ENCODE assay signal across 9 mouse cellular contexts in genomic region chr1:74900341-74901285, GRCm38 (mm10). TPM values are rescaled to one million over a fixed set of nuclear protein-coding genes. Genes with fewer than 3 reads are reported as not detected.
DNase-seq lines count a peak whose midpoint lies in the region; ATAC-seq and TF ChIP-seq lines count a peak whose summit lies in the region.
"Had no signal": no experiment of that assay in that cellular context is flagged by ENCODE, and none has a peak within 500 bp of the region (broad histone marks: within the 10 kb centered on the region; RNA-seq: fewer than 3 reads in every experiment).

No protein-coding gene starts in this region.

- peak; percentile 84 for ATAC-seq in intestine, embryonic 15.5 days
- ATAC-seq in liver, embryonic 15.5 days (ENCODE audit: insufficient read depth): peak; percentile 69; the same call in 1 of the 2 replicates

- peak overlapping the region; percentile 81 for H3K4me2 ChIP-seq in intestine, embryonic 15.5 days (replicated peaks)
- peak overlapping the region; percentile 56 for H3K4me2 ChIP-seq in liver, embryonic 15.5 days

- peak overlapping the region; percentile 56; the same call in 1 of the 2 replicates for H3K27ac ChIP-seq in intestine, embryonic 15.5 days
- no peak overlapping the region for H3K27ac ChIP-seq in liver, embryonic 15.5 days (replicated peaks)
- peak overlapping the region; percentile 38 for H3K27ac ChIP-seq in small intestine, adult 2 months (ENCODE audit: insufficient read depth, low read depth, low read length)

- H3K4me3 ChIP-seq in intestine, embryonic 15.5 days (replicated peaks): peak overlapping the region; percentile 38
- H3K4me3 ChIP-seq in liver, embryonic 15.5 days (replicated peaks): peak overlapping the region; percentile 21
- H3K4me3 ChIP-seq in small intestine, adult 2 months (ENCODE audit: low read depth, low read length): peak overlapping the region; percentile 52

- under 1% methylated on average over 59 of the region's 66 CpGs for WGBS in intestine, embryonic 15.5 days
- 2% methylated on average over 63 of the region's 66 CpGs for WGBS in liver, embryonic 15.5 days (ENCODE audit: insufficient replicate concordance)
- WGBS in small intestine, adult 2 months: 3% methylated on average over 64 of the region's 66 CpGs

- H3K4me1 ChIP-seq in intestine, embryonic 15.5 days (replicated peaks): peaks cover 15% of the 10 kb centered on the region; the same call in 1 of the 2 replicates
- no peaks in the 10 kb centered on the region for H3K4me1 ChIP-seq in liver, embryonic 15.5 days (replicated peaks)
- H3K4me1 ChIP-seq in small intestine, adult 2 months (ENCODE audit: control insufficient read depth, insufficient read depth, insufficient read length, low read length): peaks cover 4% of the 10 kb centered on the region; the same call in 1 of the 2 replicates

- no peak for TF ChIP-seq CTCF in small intestine, adult 2 months (IDR thresholded peaks at IDR 0.05; ENCODE audit: extremely low read depth, insufficient read length, insufficient replicate concordance, low read depth, low read length)

- no peak for TF ChIP-seq POLR2A in small intestine, adult 2 months (IDR thresholded peaks at IDR 0.05; ENCODE audit: low read depth, low read length)

- H3K9me3 ChIP-seq in intestine, embryonic 15.5 days: no peaks in the 10 kb centered on the region
- H3K9me3 ChIP-seq in liver, embryonic 15.5 days (replicated peaks): no peaks in the 10 kb centered on the region

- peak; percentile 51 to 63 for DNase-seq in adrenal gland, adult (ENCODE audit: inconsistent age in 2 of 2, low spot score in 1 of 2)
- no peak for DNase-seq in adrenal gland, postnatal 4 days (ENCODE audit: low spot score in 2 of 2)
- peak; percentile 29 for DNase-seq in adrenal gland, postnatal 25 days
- no peak for DNase-seq in frontal cortex, postnatal 36 days (ENCODE audit: low spot score in 2 of 2)
- DNase-seq in natural killer cell, adult 2 months (ENCODE audit: low spot score in 2 of 2): no peak

- H3K9ac ChIP-seq in intestine, embryonic 15.5 days: peak overlapping the region; percentile 42
- no peak overlapping the region for H3K9ac ChIP-seq in liver, embryonic 15.5 days

- no peaks in the 10 kb centered on the region for H3K36me3 ChIP-seq in intestine, embryonic 15.5 days
- no peaks in the 10 kb centered on the region for H3K36me3 ChIP-seq in liver, embryonic 15.5 days (replicated peaks)
- no peaks in the 10 kb centered on the region for H3K36me3 ChIP-seq in small intestine, adult 2 months (ENCODE audit: control insufficient read depth, insufficient read depth, low read length)

- H3K27me3 ChIP-seq in intestine, embryonic 15.5 days (replicated peaks): peaks cover 43% of the 10 kb centered on the region
- H3K27me3 ChIP-seq in liver, embryonic 15.5 days: peaks cover 88% of the 10 kb centered on the region
- H3K27me3 ChIP-seq in small intestine, adult 2 months (ENCODE audit: control insufficient read depth, insufficient read depth, low read length): peaks cover 6% of the 10 kb centered on the region

RNA-seq across cellular contexts. Expression of gene Cryba2, which starts 7.7 kb away (rescaled TPM):
- total RNA-seq in adrenal gland, postnatal 4 days (2021): 1 to 10 TPM; 2.0 to 3.3 TPM
- 2.2 TPM in 1 of 2 replicates, not detected in the other for total RNA-seq in adrenal gland, postnatal 25 days (2021)
- 1.7 and 3.0 TPM in 2 replicates for polyA plus RNA-seq in intestine, embryonic 15.5 days (2015; fragmentation: Nextera tagmentation; extraction: Ambion mirVana)
- polyA plus RNA-seq in liver, embryonic 15.5 days (2015; fragmentation: Nextera tagmentation; extraction: Ambion mirVana): not detected in 2 replicates
- 0.86 and 1.1 TPM in 2 replicates for polyA plus RNA-seq in small intestine, adult 2 months (2012; rRNA removed)
- total RNA-seq: common myeloid progenitor, adult 5-6 weeks had no signal

RNA-seq across cellular contexts. Expression of gene Fev, which starts 15.4 kb away (rescaled TPM):
- 1 to 10 TPM; 2.1 to 3.4 TPM for total RNA-seq in adrenal gland, postnatal 4 days (2021)
- 1.7 and 1.8 TPM in 2 replicates for total RNA-seq in adrenal gland, postnatal 25 days (2021)
- 2.2 and 2.9 TPM in 2 replicates for polyA plus RNA-seq in intestine, embryonic 15.5 days (2015; fragmentation: Nextera tagmentation; extraction: Ambion mirVana)
- 0.09 TPM in 1 of 2 replicates, not detected in the other for polyA plus RNA-seq in liver, embryonic 15.5 days (2015; fragmentation: Nextera tagmentation; extraction: Ambion mirVana)
- 2.0 and 5.2 TPM in 2 replicates for polyA plus RNA-seq in small intestine, adult 2 months (2012; rRNA removed)
- total RNA-seq: common myeloid progenitor, adult 5-6 weeks had no signal

RNA-seq across cellular contexts. Expression of gene Cfap65, which starts 34.8 kb away (rescaled TPM):
- total RNA-seq in adrenal gland, postnatal 4 days (2021): not detected
- 0.06 TPM in 1 of 2 replicates, not detected in the other for total RNA-seq in adrenal gland, postnatal 25 days (2021)
- polyA plus RNA-seq in intestine, embryonic 15.5 days (2015; fragmentation: Nextera tagmentation; extraction: Ambion mirVana): 0.08 and 0.19 TPM in 2 replicates
- polyA plus RNA-seq in liver, embryonic 15.5 days (2015; fragmentation: Nextera tagmentation; extraction: Ambion mirVana): not detected in 2 replicates
- polyA plus RNA-seq in small intestine, adult 2 months (2012; rRNA removed): 0.03 and 0.15 TPM in 2 replicates
- total RNA-seq: common myeloid progenitor, adult 5-6 weeks had no signal

RNA-seq across cellular contexts. Expression of gene Cdk5r2, which starts 45.9 kb away (rescaled TPM):
- 10 to 100 TPM in 1 of 2 experiments, 1 to 10 TPM in 1; 6.6 to 10.1 TPM for total RNA-seq in adrenal gland, postnatal 4 days (2021)
- 4.3 and 5.1 TPM in 2 replicates for total RNA-seq in adrenal gland, postnatal 25 days (2021)
- polyA plus RNA-seq in intestine, embryonic 15.5 days (2015; fragmentation: Nextera tagmentation; extraction: Ambion mirVana): 0.13 and 0.16 TPM in 2 replicates
- not detected in 2 replicates for polyA plus RNA-seq in liver, embryonic 15.5 days (2015; fragmentation: Nextera tagmentation; extraction: Ambion mirVana)
- 1.2 and 2.1 TPM in 2 replicates for polyA plus RNA-seq in small intestine, adult 2 months (2012; rRNA removed)
- total RNA-seq: common myeloid progenitor, adult 5-6 weeks had no signal

RNA-seq across cellular contexts. Expression of gene Ihh, which starts 50.9 kb away (rescaled TPM):
- total RNA-seq in adrenal gland, postnatal 4 days (2021): under 1 TPM; 0.45 to 0.70 TPM
- 0.24 TPM in 1 of 2 replicates, not detected in the other for total RNA-seq in adrenal gland, postnatal 25 days (2021)
- 29.1 and 30.9 TPM in 2 replicates for polyA plus RNA-seq in intestine, embryonic 15.5 days (2015; fragmentation: Nextera tagmentation; extraction: Ambion mirVana)
- polyA plus RNA-seq in liver, embryonic 15.5 days (2015; fragmentation: Nextera tagmentation; extraction: Ambion mirVana): 2.4 and 3.1 TPM in 2 replicates
- polyA plus RNA-seq in small intestine, adult 2 months (2012; rRNA removed): 67.5 and 198 TPM in 2 replicates
- total RNA-seq: common myeloid progenitor, adult 5-6 weeks had no signal

Comparison
In these comparisons a context has a peak if more than half of its experiments do, and no peak if none do; other contexts are left out.
1. DNase-seq: peak in adrenal gland, adult (2 of 2) and adrenal gland, postnatal 25 days (single experiment); none in adrenal gland, postnatal 4 days (0 of 2), frontal cortex, postnatal 36 days (0 of 2) and natural killer cell, adult 2 months (0 of 2).
2. Peak in every context shown above with its lines, with median percentiles within 50 percentile points of each other: H3K4me3 ChIP-seq.